Mouse (Mus musculus): Measurements from ENCODE around the gene Abca6.

DNA sequence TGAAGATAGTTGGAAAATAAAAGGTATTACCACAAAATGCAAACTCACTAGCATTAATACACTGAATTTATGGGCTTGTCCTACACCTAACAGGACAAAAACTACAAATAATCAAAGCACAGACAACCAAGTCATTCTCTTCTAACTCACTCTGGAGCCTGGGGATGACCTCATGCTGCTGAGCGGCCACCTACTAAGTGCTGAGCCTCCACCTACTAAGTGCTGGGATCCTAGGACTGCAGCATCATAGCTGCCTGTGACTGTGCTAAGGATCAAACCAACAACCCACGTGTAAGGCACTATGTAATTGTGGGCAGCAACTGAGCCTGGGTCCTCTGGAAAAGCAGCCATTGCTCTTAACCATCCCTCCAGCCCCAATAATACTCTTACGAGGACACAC is 34.8 kb upstream of the Abca6 start:
- TF ChIP-seq POLR2A (IDR thresholded peaks at IDR 0.05; ENCODE audit: extremely low read depth, insufficient read depth, low read length) (no peak), CTCF (IDR thresholded peaks at IDR 0.05; ENCODE audit: low read depth, low read length) (no peak)

Data from liver, adult 2 months (tissue).